Mouse (Mus musculus): ENCODE results near the gene Ssh2. TPM values are rescaled to one million over a fixed set of nuclear protein-coding genes. Genes with fewer than 3 reads are reported as not detected.

Gene Ssh2
- polyA plus RNA-seq, 2 experiments: 7.7 to 10.0 TPM

DNA sequence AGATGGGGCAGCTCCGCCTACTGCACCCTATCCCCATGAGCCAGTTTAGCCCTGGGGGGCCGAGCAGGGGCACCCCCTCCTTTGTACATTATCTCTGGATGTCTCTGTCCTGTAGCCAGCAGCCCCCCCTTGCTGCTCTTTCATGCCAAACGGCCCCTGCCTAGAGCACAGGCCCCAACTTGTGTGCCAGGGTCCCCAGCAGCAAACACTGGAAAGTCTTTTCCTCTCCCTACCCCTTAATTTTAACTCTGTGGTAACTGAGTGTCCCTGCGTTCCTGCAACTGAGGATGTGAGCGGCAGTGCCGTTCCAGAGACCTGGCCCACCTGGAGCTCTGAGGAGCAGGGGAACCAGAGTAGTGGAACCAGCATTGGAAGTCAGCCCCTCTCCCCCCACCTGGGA, 290.9 kb downstream of the Ssh2 start:
- Histone ChIP-seq H3K27ac (replicated peaks; ENCODE audit: low read depth, low read length) (no peak overlapping the region), H3K4me3 (replicated peaks; ENCODE audit: low read length) (no peak overlapping the region), H3K9ac (ENCODE audit: low read depth, low read length, severe bottlenecking) (no peak overlapping the region), H3K4me2 (replicated peaks; ENCODE audit: low read depth, low read length, severe bottlenecking) (no peak overlapping the region), H3K9me3 (ENCODE audit: control insufficient read depth, low read length) (no peaks in the 10 kb centered on the region), H3K27me3 (ENCODE audit: control insufficient read depth, insufficient read depth, low read length) (no peaks in the 10 kb centered on the region), H3K4me1 (ENCODE audit: control insufficient read depth, insufficient read depth, low read length) (peaks cover 13% of the 10 kb centered on the region), H3K36me3 (ENCODE audit: control insufficient read depth, insufficient read depth, low read length) (peaks cover 80% of the 10 kb centered on the region)
- no peak for TF ChIP-seq POLR2A (IDR thresholded peaks at IDR 0.05; ENCODE audit: borderline replicate concordance, extremely low read depth, insufficient read depth, insufficient read length)
- 73% methylated on average over 6 of the region's 6 CpGs for WGBS
- DNase-seq (ENCODE audit: low spot score) (no peak), ATAC-seq (ENCODE audit: low FRiP score, low read depth) (no peak)

DNA sequence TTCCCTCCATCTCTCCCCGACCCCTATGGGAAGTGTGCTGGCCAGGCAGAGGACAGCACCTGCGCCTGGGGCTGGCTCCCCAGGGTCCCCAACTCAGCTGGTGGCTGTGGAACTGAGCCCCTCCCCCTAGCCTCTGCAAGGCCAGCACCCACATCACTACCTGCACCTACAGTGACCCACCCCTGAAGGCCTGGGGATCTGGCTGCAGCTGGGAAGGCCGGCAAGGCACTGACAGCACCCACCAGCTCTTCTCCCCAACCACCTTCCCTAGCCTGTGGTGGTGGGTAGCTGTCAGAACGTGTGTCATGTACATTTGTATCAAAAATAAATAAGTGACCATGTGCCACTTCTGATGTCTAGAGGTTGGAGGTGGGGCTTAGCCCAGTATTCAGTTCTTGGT, 291.3 kb downstream of the Ssh2 start:
- no peak overlapping the region for H3K27ac ChIP-seq (replicated peaks; ENCODE audit: low read depth, low read length)
- H3K4me1 ChIP-seq (ENCODE audit: control insufficient read depth, insufficient read depth, low read length): peaks cover 17% of the 10 kb centered on the region
- DNase-seq (ENCODE audit: low spot score) (no peak), ATAC-seq (ENCODE audit: low FRiP score, low read depth) (no peak)
- no peak overlapping the region for H3K4me2 ChIP-seq (replicated peaks; ENCODE audit: low read depth, low read length, severe bottlenecking)
- H3K9ac ChIP-seq (ENCODE audit: low read depth, low read length, severe bottlenecking): no peak overlapping the region
- H3K27me3 ChIP-seq (ENCODE audit: control insufficient read depth, insufficient read depth, low read length): no peaks in the 10 kb centered on the region
- 69% methylated on average over 4 of the region's 4 CpGs for WGBS
- peaks cover 76% of the 10 kb centered on the region for H3K36me3 ChIP-seq (ENCODE audit: control insufficient read depth, insufficient read depth, low read length)
- no peak overlapping the region for H3K4me3 ChIP-seq (replicated peaks; ENCODE audit: low read length)
- TF ChIP-seq POLR2A (IDR thresholded peaks at IDR 0.05; ENCODE audit: borderline replicate concordance, extremely low read depth, insufficient read depth, insufficient read length): no peak
- no peaks in the 10 kb centered on the region for H3K9me3 ChIP-seq (ENCODE audit: control insufficient read depth, low read length)

DNA sequence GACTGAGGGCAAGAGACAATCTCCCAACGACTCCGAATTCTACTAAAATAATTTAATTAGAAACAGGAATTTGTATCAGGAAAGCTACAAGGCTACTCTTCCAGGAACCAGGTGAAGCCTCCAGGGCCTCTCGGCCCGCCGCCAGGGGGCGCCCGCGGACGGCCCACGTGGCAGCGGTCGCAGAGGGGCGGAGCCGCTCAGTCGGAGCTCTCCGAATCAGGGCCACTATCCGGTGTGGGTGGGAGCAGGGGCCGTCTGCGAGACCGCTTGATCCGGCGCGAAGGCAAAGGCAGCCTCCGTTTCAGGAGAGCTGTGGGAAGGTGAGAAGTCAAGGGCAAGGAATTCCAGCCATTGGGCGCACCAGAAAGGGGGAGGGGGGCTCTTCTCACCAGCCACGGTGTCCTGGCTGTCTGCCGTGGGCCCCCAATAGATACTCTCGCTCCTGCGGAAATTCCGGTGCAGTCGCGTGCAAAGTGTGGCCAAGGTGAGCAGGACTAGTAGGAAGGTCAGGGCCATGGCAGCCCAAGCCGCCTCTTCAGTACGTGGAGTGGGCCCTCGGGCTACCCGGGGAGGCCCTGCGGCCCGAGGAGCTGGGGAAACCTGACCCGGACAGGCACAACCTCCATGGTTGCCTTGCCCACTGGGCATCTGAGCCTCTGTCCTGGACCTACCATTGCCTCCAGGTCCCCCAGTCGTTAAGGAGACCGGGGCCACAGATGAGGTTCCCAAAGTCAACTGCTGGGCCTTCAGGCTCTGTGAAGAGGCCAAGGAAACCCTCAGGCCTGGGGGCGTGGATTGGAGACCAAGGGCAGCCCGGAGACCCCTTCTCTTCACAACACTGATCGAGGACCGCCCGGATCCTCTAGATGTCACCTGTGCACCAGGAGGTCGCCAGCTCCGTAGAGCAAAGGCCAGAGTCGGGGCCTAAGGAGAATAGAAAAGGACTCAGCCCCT, 292.3 kb downstream of the Ssh2 start:
- Histone ChIP-seq H3K27ac (replicated peaks; ENCODE audit: low read depth, low read length) (peak overlapping the region; percentile 63; the same call in 1 of the 2 replicates), H3K27me3 (ENCODE audit: control insufficient read depth, insufficient read depth, low read length) (no peaks in the 10 kb centered on the region), H3K36me3 (ENCODE audit: control insufficient read depth, insufficient read depth, low read length) (peaks cover 66% of the 10 kb centered on the region), H3K9ac (ENCODE audit: low read depth, low read length, severe bottlenecking) (peak overlapping the region; percentile 53), H3K4me1 (ENCODE audit: control insufficient read depth, insufficient read depth, low read length) (peaks cover 18% of the 10 kb centered on the region), H3K4me2 (replicated peaks; ENCODE audit: low read depth, low read length, severe bottlenecking) (peak overlapping the region; percentile 75), H3K9me3 (ENCODE audit: control insufficient read depth, low read length) (no peaks in the 10 kb centered on the region), H3K4me3 (replicated peaks; ENCODE audit: low read length) (peak overlapping the region; percentile 38)
- no peak for TF ChIP-seq POLR2A (IDR thresholded peaks at IDR 0.05; ENCODE audit: borderline replicate concordance, extremely low read depth, insufficient read depth, insufficient read length)
- peak; percentile 81 for DNase-seq (ENCODE audit: low spot score)
- WGBS: 17% methylated on average over 39 of the region's 49 CpGs
- peak; percentile 72 for ATAC-seq (ENCODE audit: low FRiP score, low read depth)

Other genes with a start within 250 kb of the Ssh2 start
- 0.79 and 1.5 TPM in 2 replicates for gene Slc6a4, start 217.7 kb upstream of the Ssh2 start, polyA plus RNA-seq (2012; rRNA removed)
- 0.90 and 1.2 TPM in 2 replicates for gene Slc6a4, start 217.7 kb upstream of the Ssh2 start, polyA plus RNA-seq (2014; fragmentation: Nextera tagmentation; extraction: Ambion mirVana)
- 5.2 and 12.5 TPM in 2 replicates for gene Nsrp1, start 137.9 kb upstream of the Ssh2 start, polyA plus RNA-seq (2012; rRNA removed)
- 65.1 and 67.6 TPM in 2 replicates for gene Nsrp1, start 137.9 kb upstream of the Ssh2 start, polyA plus RNA-seq (2014; fragmentation: Nextera tagmentation; extraction: Ambion mirVana)
- 0.50 and 1.0 TPM in 2 replicates for gene Efcab5, start 27.3 kb upstream of the Ssh2 start, polyA plus RNA-seq (2012; rRNA removed)
- 0.14 and 0.36 TPM in 2 replicates for gene Efcab5, start 27.3 kb upstream of the Ssh2 start, polyA plus RNA-seq (2014; fragmentation: Nextera tagmentation; extraction: Ambion mirVana)
- 10.3 and 10.5 TPM in 2 replicates for gene Coro6, start 246.1 kb downstream of the Ssh2 start, polyA plus RNA-seq (2012; rRNA removed)
- gene Coro6, start 246.1 kb downstream of the Ssh2 start, polyA plus RNA-seq (2014; fragmentation: Nextera tagmentation; extraction: Ambion mirVana): 1.5 and 2.3 TPM in 2 replicates